Mouse (Mus musculus) brain, embryonic 14.5 days (tissue): ENCODE results near the gene Paxbp1.

ENCODE experiments used
- CTCF ChIP-seq: fragments of 200-500 bp; IDR thresholded peaks from 2 replicates; pipeline ENCODE4 v1.5.1; 2012; ENCODE audit warnings: inconsistent platforms, mild to moderate bottlenecking, moderate library complexity, borderline replicate concordance; ENCODE audit not compliant: insufficient read depth, insufficient read length; ENCODE audit errors: extremely low read depth
- POLR2A ChIP-seq: fragments of 200-500 bp; IDR thresholded peaks from 2 replicates; pipeline ENCODE4 v1.6.1; 2012; ENCODE audit warnings: mild to moderate bottlenecking, inconsistent platforms, borderline replicate concordance; ENCODE audit not compliant: poor library complexity, insufficient read depth, insufficient read length, severe bottlenecking; ENCODE audit errors: extremely low read depth

GRCm38 (mm10) chr16:91029901-91030300 is 14.4 kb downstream of the Paxbp1 start:
- TF ChIP-seq CTCF (no peak), POLR2A (no peak)
